Mouse (Mus musculus) embryonic facial prominence, embryonic 15.5 days (tissue): ENCODE data around the gene Rcbtb2. TPM values are rescaled to one million over a fixed set of nuclear protein-coding genes. Genes with fewer than 3 reads are reported as not detected.
"Not testable (repeated sequence)": the region's sequence is repeated elsewhere in the genome, so short reads cannot be mapped to it uniquely, and the experiment has no call there.

Source experiments
- ATAC-seq: fragments of 200-750 bp; cut with Nextera tagmentation; 2 replicates; pipeline ENCODE4 v1.8.0; 2017; ENCODE audit warnings: low read depth, moderate TSS enrichment; ENCODE audit not compliant: insufficient number of reproducible peaks, low FRiP score, low TSS enrichment
- H3K27ac ChIP-seq: fragments of 300-500 bp; sonication (generic); replicated peaks from 2 replicates; pipeline ENCODE4 v1.5.1; 2015; ENCODE audit warnings: mild to moderate bottlenecking, inconsistent platforms
- H3K27me3 ChIP-seq: fragments of 300-500 bp; sonication (generic); 2 replicates; pipeline ENCODE4 v1.6.1; 2015; ENCODE audit warnings: inconsistent platforms
- H3K36me3 ChIP-seq: fragments of 300-500 bp; sonication (generic); 2 replicates; pipeline ENCODE4 v1.6.1; 2015; ENCODE audit warnings: mild to moderate bottlenecking, inconsistent platforms
- H3K4me1 ChIP-seq: fragments of 300-500 bp; sonication (generic); 2 replicates; pipeline ENCODE4 v1.6.1; 2015; ENCODE audit warnings: inconsistent platforms
- H3K4me2 ChIP-seq: fragments of 300-500 bp; sonication (generic); replicated peaks from 2 replicates; pipeline ENCODE4 v1.6.1; 2015; ENCODE audit warnings: mild to moderate bottlenecking, inconsistent platforms
- H3K4me3 ChIP-seq: fragments of 300-500 bp; sonication (generic); replicated peaks from 2 replicates; pipeline ENCODE4 v1.5.1; 2015; ENCODE audit warnings: mild to moderate bottlenecking, inconsistent platforms
- H3K9ac ChIP-seq: fragments of 300-500 bp; sonication (generic); 2 replicates; pipeline ENCODE4 v1.6.1; 2015; ENCODE audit warnings: inconsistent platforms
- H3K9me3 ChIP-seq: fragments of 300-500 bp; sonication (generic); replicated peaks from 2 replicates; pipeline ENCODE4 v1.6.1; 2016; ENCODE audit warnings: inconsistent platforms
- WGBS: fragments of 180-500 bp; shearing (Covaris S2); methylation state at CpG from one replicate; pipeline ENCODE4 v1.1.7; 2015; 5-methylcytosine and 5-hydroxymethylcytosine counted together
- polyA plus RNA-seq: library from polyadenylated mRNA; unstranded; fragments of >200 nt; fragmentation: Nextera tagmentation; extraction: Ambion mirVana; gene quantifications from 2 replicates; pipeline ENCODE4 v1.2.1, GENCODE M21; 2015

Gene Rcbtb2
- polyA plus RNA-seq, 1 experiment from 2014 or later = 85.7 TPM

- Histone ChIP-seq H3K4me1 (peaks cover 5% of the 10 kb centered on the region; the same call in 1 of the 2 replicates), H3K36me3 (no peaks in the 10 kb centered on the region), H3K27me3 (peaks cover 5% of the 10 kb centered on the region; the same call in 1 of the 2 replicates), H3K4me3 (no peak overlapping the region), H3K4me2 (no peak overlapping the region), H3K9ac (no peak overlapping the region), H3K27ac (no peak overlapping the region), H3K9me3 (no peaks in the 10 kb centered on the region)
- 67% methylated on average over 6 of the region's 6 CpGs for WGBS
- ATAC-seq = no peak
Observed at GRCm38 (mm10) chr14:73104913-73105312, 17.9 kb upstream of the Rcbtb2 start.

- no peak overlapping the region for H3K9ac ChIP-seq
- H3K4me3 ChIP-seq = no peak overlapping the region
- peak; percentile 75 for ATAC-seq
- H3K36me3 ChIP-seq = no peaks in the 10 kb centered on the region
- WGBS = 61% methylated on average over 11 of the region's 11 CpGs
- no peaks in the 10 kb centered on the region for H3K27me3 ChIP-seq
- H3K27ac ChIP-seq = no peak overlapping the region
- H3K9me3 ChIP-seq = no peaks in the 10 kb centered on the region
- H3K4me2 ChIP-seq = no peak overlapping the region
- H3K4me1 ChIP-seq = peaks cover 5% of the 10 kb centered on the region; the same call in 1 of the 2 replicates
Observed at GRCm38 (mm10) chr14:73105407-73106185, 17.2 kb upstream of the Rcbtb2 start.

GRCm38 (mm10) chr14:73106234-73106711 lies 16.6 kb upstream of the Rcbtb2 start:
- Histone ChIP-seq H3K36me3 (no peaks in the 10 kb centered on the region), H3K27ac (no peak overlapping the region), H3K4me2 (peak overlapping the region; percentile 19; the same call in 1 of the 2 replicates), H3K4me3 (no peak overlapping the region), H3K27me3 (no peaks in the 10 kb centered on the region), H3K4me1 (peaks cover 5% of the 10 kb centered on the region; the same call in 1 of the 2 replicates), H3K9me3 (no peaks in the 10 kb centered on the region), H3K9ac (no peak overlapping the region)
- ATAC-seq = no peak
- WGBS = 19% methylated on average over 8 of the region's 8 CpGs

DNA sequence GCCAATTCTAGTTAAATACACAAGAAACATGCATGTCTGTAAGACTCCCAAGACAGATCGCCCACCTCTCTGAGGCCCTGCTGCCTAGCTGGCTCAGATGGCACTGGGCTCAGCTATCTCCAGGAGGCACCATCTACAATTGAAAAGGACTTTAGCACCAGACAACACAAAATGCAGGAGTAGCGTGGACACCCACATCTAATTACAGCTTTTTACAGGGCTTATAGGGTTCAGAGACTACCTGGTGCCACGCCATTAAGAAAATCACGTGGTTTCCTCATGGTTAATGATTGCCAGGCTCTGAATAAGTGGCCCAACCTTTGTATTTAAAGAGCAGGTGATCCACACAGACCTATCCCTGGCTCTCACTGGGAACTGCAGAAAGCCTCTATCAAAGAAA lies 15.9 kb upstream of the Rcbtb2 start:
- H3K9me3 ChIP-seq = no peaks in the 10 kb centered on the region
- H3K9ac ChIP-seq = no peak overlapping the region
- ATAC-seq = no peak
- H3K27me3 ChIP-seq = no peaks in the 10 kb centered on the region
- 42% methylated on average over 4 of the region's 4 CpGs for WGBS
- H3K27ac ChIP-seq = 0 out of 2 replicates have a peak overlapping the region, but pooled peaks have one; percentile 5
- H3K4me1 ChIP-seq = peaks cover 5% of the 10 kb centered on the region; the same call in 1 of the 2 replicates
- no peaks in the 10 kb centered on the region for H3K36me3 ChIP-seq
- H3K4me2 ChIP-seq = peak overlapping the region; percentile 3; the same call in 1 of the 2 replicates
- H3K4me3 ChIP-seq = no peak overlapping the region

DNA sequence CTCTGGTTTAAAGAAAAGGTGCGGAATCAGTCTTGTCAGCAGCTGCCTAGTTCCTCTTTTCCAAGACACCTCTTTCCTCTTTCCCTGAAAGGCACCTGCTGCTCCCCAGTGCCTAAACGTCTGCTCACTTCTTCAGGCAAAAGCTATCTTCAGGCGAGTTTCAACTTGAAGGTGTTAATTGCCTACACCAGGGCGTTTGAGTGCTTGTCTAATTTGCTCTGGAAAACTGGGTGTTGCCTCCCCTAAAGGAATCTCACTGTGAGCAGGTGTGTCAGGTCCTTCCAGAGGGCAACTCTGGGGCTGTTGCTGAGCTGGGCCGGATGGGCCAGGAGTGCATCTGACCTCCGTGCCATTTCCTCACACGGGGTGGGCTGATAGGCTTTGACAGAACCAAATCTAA lies 15.5 kb upstream of the Rcbtb2 start:
- H3K4me1 ChIP-seq = peaks cover 5% of the 10 kb centered on the region; the same call in 1 of the 2 replicates
- H3K27ac ChIP-seq = 0 out of 2 replicates have a peak overlapping the region, but pooled peaks have one; percentile 5
- H3K4me3 ChIP-seq = no peak overlapping the region
- no peak overlapping the region for H3K9ac ChIP-seq
- no peaks in the 10 kb centered on the region for H3K27me3 ChIP-seq
- H3K9me3 ChIP-seq = no peaks in the 10 kb centered on the region
- peak; percentile 66; the same call in 1 of the 2 replicates for ATAC-seq
- WGBS = 53% methylated on average over 7 of the region's 7 CpGs
- no peaks in the 10 kb centered on the region for H3K36me3 ChIP-seq
- H3K4me2 ChIP-seq = 0 out of 2 replicates have a peak overlapping the region, but pooled peaks have one; percentile 3

DNA sequence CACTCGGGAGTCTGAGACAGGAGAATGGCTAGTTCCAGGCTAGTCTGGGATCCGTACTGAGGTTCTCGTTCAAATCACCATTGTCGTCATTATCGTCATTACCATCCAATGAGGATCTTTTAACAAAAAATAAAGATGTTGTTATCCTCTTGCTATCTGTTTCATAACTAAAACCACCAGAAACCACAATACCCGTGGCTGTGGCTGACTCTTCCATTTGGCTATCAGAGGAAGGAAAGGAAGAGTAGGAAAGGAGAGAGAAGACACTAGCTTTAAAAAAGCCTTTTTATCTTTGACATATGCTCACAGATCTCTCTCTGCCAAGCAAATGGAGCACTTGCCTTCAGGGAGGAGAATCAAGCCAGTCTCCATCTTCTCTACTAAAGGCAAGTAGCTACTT lies 14.9 kb upstream of the Rcbtb2 start:
- Histone ChIP-seq H3K4me3 (no peak overlapping the region), H3K36me3 (no peaks in the 10 kb centered on the region), H3K4me2 (no peak overlapping the region), H3K9ac (no peak overlapping the region), H3K9me3 (no peaks in the 10 kb centered on the region), H3K27me3 (no peaks in the 10 kb centered on the region), H3K4me1 (peaks cover 5% of the 10 kb centered on the region; the same call in 1 of the 2 replicates), H3K27ac (no peak overlapping the region)
- no peak for ATAC-seq
- whole genome bisulfite sequencing = 85% methylated on average over 6 of the region's 6 CpGs

DNA sequence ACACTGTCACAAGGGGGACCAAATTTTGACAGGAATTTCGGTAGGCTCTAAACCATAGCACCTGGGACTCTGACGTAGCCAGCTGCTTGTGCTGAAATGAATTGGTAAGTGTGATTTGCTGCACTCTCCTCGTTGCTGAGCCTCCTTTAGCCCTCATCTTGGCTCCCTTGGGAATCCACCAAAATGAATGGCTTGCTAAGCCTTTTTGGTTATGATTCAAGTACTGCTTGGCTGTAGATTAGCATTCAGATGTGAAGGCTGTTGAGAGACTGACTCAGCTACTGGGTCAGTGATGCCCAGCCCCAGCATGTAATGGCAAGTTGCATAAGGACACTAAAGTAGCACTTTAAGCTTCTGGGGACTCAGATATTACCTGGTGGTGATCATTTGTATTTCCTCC lies 12.2 kb upstream of the Rcbtb2 start:
- H3K9ac ChIP-seq = no peak overlapping the region
- H3K4me3 ChIP-seq = no peak overlapping the region
- no peaks in the 10 kb centered on the region for H3K36me3 ChIP-seq
- H3K4me1 ChIP-seq = peaks cover 5% of the 10 kb centered on the region; the same call in 1 of the 2 replicates
- no peaks in the 10 kb centered on the region for H3K9me3 ChIP-seq
- no peak overlapping the region for H3K27ac ChIP-seq
- 63% methylated on average over 3 of the region's 3 CpGs for WGBS
- H3K4me2 ChIP-seq = no peak overlapping the region
- H3K27me3 ChIP-seq = no peaks in the 10 kb centered on the region
- ATAC-seq = no peak

DNA sequence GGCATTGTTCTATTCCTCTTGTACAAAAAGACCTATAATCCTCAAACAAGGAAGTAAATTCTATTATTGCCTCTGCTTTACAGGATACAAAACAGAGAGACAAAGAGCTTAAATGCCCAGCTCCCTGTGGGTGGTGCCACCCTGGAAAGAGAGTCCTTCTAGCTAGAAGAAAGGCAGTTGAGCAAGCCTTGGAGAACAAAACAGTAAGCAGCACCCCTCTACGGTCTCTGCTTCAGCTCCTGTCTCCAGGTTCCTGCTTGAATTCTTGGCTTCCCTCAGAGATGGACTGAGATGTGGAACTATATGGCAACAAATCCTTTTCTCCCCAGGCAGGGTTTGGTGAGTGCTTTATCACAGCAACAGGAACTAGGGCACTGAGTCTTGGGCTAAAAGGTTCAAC lies 11.7 kb upstream of the Rcbtb2 start:
- Histone ChIP-seq H3K36me3 (no peaks in the 10 kb centered on the region), H3K4me2 (no peak overlapping the region), H3K4me1 (peaks cover 5% of the 10 kb centered on the region; the same call in 1 of the 2 replicates), H3K4me3 (no peak overlapping the region), H3K9ac (no peak overlapping the region), H3K27me3 (no peaks in the 10 kb centered on the region), H3K9me3 (no peaks in the 10 kb centered on the region), H3K27ac (no peak overlapping the region)
- WGBS = 69% methylated on average over 1 of the region's 1 CpGs
- no peak for ATAC-seq

DNA sequence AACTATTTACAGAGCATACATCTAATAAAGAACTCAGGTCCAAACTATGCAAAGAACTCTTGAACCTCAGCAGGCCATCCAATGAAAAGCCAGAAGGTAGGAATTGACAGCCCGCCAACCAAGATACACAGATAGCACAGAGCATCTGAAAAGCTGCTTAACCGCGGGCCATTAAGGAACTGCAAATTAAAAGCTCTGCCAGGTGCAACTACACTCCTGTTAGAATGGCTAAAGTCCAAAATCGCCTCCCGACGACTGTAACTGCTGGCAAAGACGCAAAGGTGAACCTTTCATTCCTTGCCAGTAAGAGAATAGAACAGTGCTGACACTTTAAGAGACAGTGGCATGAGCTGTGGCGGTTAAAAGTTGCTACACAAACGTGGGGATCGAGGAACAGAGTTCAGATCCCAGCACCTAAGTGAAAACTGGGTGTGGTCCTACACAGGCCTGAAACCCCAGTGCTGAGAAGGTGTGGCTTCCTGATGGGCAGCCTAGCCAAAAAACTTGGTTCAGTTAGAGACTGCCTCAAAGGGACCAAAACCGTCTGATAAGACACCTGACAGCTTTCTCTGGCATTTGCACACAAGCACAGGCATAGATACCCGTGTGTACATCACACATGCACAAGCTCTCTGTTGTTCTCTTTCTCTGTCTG lies 10.5 kb upstream of the Rcbtb2 start:
- Histone ChIP-seq H3K9me3 (no peaks in the 10 kb centered on the region), H3K4me3 (no peak overlapping the region), H3K36me3 (no peaks in the 10 kb centered on the region), H3K4me2 (no peak overlapping the region), H3K4me1 (peaks cover 4% of the 10 kb centered on the region; the same call in 1 of the 2 replicates), H3K9ac (no peak overlapping the region), H3K27ac (no peak overlapping the region), H3K27me3 (no peaks in the 10 kb centered on the region)
- WGBS = 52% methylated on average over 12 of the region's 12 CpGs
- ATAC-seq = no peak

DNA sequence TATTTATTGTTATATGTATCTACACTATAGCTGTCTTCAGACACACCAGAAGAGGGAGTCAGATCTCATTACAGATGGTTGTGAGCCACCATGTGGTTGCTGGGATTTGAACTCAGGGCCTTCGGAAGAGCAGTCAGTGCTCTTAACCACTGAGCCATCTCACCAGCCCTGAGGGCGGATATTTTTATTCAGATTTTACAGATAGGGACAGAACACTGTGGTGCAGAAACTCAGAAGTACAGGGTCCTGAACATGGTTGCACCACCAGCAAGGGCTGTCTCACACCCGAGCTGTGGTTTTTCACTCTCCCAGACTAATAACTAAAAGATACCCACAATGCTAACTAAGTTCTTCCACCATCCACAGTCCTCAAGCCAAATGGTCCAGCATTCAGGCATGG lies 7.9 kb upstream of the Rcbtb2 start:
- not testable (repeated sequence) for H3K36me3 ChIP-seq, ATAC-seq, H3K9me3 ChIP-seq, H3K27me3 ChIP-seq, H3K4me3 ChIP-seq, H3K27ac ChIP-seq, H3K9ac ChIP-seq, H3K4me2 ChIP-seq
- H3K4me1 ChIP-seq = peaks cover 15% of the 10 kb centered on the region
- 91% methylated on average over 3 of the region's 3 CpGs for WGBS

DNA sequence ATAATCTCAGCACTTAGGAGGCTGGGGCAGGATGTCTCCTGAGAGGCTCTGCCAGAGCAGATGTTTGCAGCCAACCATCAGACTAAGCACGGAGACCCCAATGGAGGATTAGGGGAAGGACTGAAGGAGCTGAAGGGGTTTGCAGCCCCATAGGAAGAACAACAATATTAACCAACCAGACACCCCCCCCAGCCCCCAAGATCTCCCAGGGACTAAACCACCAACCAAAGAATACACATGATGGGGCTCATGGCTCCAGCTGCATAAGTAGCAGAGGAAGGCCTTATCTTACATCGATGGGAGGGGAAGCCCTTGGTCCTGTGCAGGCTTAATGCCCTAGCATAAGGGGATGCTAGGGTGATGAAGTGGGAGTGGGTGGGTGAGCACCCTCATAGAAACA lies 6.5 kb upstream of the Rcbtb2 start:
- ATAC-seq = no peak
- H3K27ac ChIP-seq = no peak overlapping the region
- H3K4me1 ChIP-seq = peaks cover 20% of the 10 kb centered on the region
- H3K9me3 ChIP-seq = no peaks in the 10 kb centered on the region
- H3K9ac ChIP-seq = no peak overlapping the region
- no peaks in the 10 kb centered on the region for H3K27me3 ChIP-seq
- 50% methylated on average over 2 of the region's 2 CpGs for WGBS
- H3K4me3 ChIP-seq = no peak overlapping the region
- no peaks in the 10 kb centered on the region for H3K36me3 ChIP-seq
- H3K4me2 ChIP-seq = no peak overlapping the region
